Mouse (Mus musculus) embryonic facial prominence, embryonic 14.5 days (tissue): ENCODE results near the gene Gm8094. TPM values are rescaled to one million over a fixed set of nuclear protein-coding genes. Genes with fewer than 3 reads are reported as not detected.

ENCODE experiments used
- polyA plus RNA-seq: library from polyadenylated mRNA; unstranded; fragments of >200 nt; fragmentation: Nextera tagmentation; extraction: Ambion mirVana; gene quantifications from 2 replicates; pipeline ENCODE4 v1.2.1, GENCODE M21; 2014

The Gm8094 gene
- polyA plus RNA-seq, 1 experiment from 2014 or later = not detected

Other genes with a start within 250 kb of the Gm8094 start
- gene Gm21977, start 223.2 kb downstream of the Gm8094 start, polyA plus RNA-seq = not detected in 2 replicates
- gene Gm8082, start 83.0 kb downstream of the Gm8094 start, polyA plus RNA-seq = not detected in 2 replicates
- not detected in 2 replicates for gene Gm10376, start 61.0 kb downstream of the Gm8094 start, polyA plus RNA-seq
- not detected in 2 replicates for gene Gm8104, start 24.0 kb upstream of the Gm8094 start, polyA plus RNA-seq
- not detected in 2 replicates for gene Gm7233, start 103.2 kb upstream of the Gm8094 start, polyA plus RNA-seq
- gene Gm8122, start 158.7 kb upstream of the Gm8094 start, polyA plus RNA-seq = not detected in 2 replicates
- not detected in 2 replicates for gene Gm8126, start 182.0 kb upstream of the Gm8094 start, polyA plus RNA-seq
- not detected in 2 replicates for gene Gm9732, start 198.4 kb upstream of the Gm8094 start, polyA plus RNA-seq
- not detected in 2 replicates for gene Gm8127, start 217.2 kb upstream of the Gm8094 start, polyA plus RNA-seq